Mouse (Mus musculus) retina, adult 2 months (tissue): ENCODE data around the gene Tmem121.

Experiments
- DNase-seq: peaks from one replicate; pipeline ENCODE4 v3.0.0-alpha.2; 2012; ENCODE audit warnings: low read depth, low spot score

Gene Tmem121

GRCm38 (mm10) chr12:113149341-113149740, 36.4 kb upstream of the Tmem121 start:
- no peak for DNase-seq

- no peak for DNase-seq
Observed at GRCm38 (mm10) chr12:113149896-113150295, 35.8 kb upstream of the Tmem121 start.

- DNase-seq, result no peak
Observed at GRCm38 (mm10) chr12:113150591-113150990, 35.1 kb upstream of the Tmem121 start.

- no peak for DNase-seq
Observed at GRCm38 (mm10) chr12:113151046-113151445, 34.7 kb upstream of the Tmem121 start.

GRCm38 (mm10) chr12:113151661-113152271, 34.0 kb upstream of the Tmem121 start:
- no peak for DNase-seq

- DNase-seq, result no peak
Observed at GRCm38 (mm10) chr12:113152272-113152661, 33.5 kb upstream of the Tmem121 start.

GRCm38 (mm10) chr12:113152991-113153525, 32.7 kb upstream of the Tmem121 start:
- DNase-seq, result no peak

- no peak for DNase-seq
Observed at GRCm38 (mm10) chr12:113153971-113154370, 31.8 kb upstream of the Tmem121 start.

- DNase-seq, result no peak
Observed at GRCm38 (mm10) chr12:113154747-113155075, 31.0 kb upstream of the Tmem121 start.

- DNase-seq, result no peak
Observed at GRCm38 (mm10) chr12:113155076-113155771, 30.5 kb upstream of the Tmem121 start.

GRCm38 (mm10) chr12:113155887-113156539, 29.7 kb upstream of the Tmem121 start, which contains the start of gene Tedc1:
Gene Tedc1 (plus strand): TSS chr12:113156421.
- peak; percentile 98 for DNase-seq

GRCm38 (mm10) chr12:113156540-113156929, 29.2 kb upstream of the Tmem121 start:
- DNase-seq, result no peak

- no peak for DNase-seq
Observed at GRCm38 (mm10) chr12:113157002-113157401, 28.7 kb upstream of the Tmem121 start.

- no peak for DNase-seq
Observed at GRCm38 (mm10) chr12:113157521-113157920, 28.2 kb upstream of the Tmem121 start.

- DNase-seq, result no peak
Observed at GRCm38 (mm10) chr12:113157971-113158370, 27.8 kb upstream of the Tmem121 start.

- no peak for DNase-seq
Observed at GRCm38 (mm10) chr12:113163561-113164006, 22.1 kb upstream of the Tmem121 start.

GRCm38 (mm10) chr12:113168031-113168536, 17.6 kb upstream of the Tmem121 start:
- no peak for DNase-seq

GRCm38 (mm10) chr12:113176960-113177725, 8.6 kb upstream of the Tmem121 start:
- DNase-seq, result no peak

- no peak for DNase-seq
Observed at GRCm38 (mm10) chr12:113181020-113181419, 4.7 kb upstream of the Tmem121 start.

GRCm38 (mm10) chr12:113184945-113185344, 785 bp upstream of the Tmem121 start:
- DNase-seq, result no peak

- DNase-seq, result no peak
Observed at GRCm38 (mm10) chr12:113186326-113187010, 738 bp downstream of the Tmem121 start.
